Mouse (Mus musculus) liver, embryonic 14.5 days (tissue): Measurements from ENCODE around the gene Hipk2.

Experiments used
- CTCF ChIP-seq: IDR thresholded peaks from 2 replicates; pipeline ENCODE4 v1.5.1; 2016; ENCODE audit warnings: antibody characterized with exemption, low read depth, control low read depth
- EP300 ChIP-seq: IDR thresholded peaks from 2 replicates; pipeline ENCODE4 v1.6.1; 2016; ENCODE audit warnings: antibody characterized with exemption, low read depth

DNA sequence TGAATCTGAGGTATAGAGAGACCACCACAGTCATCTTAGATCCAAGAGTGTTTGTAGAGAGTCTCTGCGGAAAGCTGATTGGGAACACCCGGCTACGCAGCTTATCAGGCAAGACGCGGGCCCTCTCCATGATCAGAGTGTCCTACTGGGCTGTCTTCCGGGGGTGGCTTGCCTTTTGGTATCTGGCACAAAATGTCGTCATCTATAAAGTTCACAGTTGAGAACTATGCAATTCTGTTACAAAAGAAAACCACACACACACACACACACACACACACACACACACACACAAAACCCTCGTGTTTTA lies 45.8 kb upstream of the Hipk2 start:
- TF ChIP-seq CTCF, result no peak
- peak; percentile 52 for TF ChIP-seq EP300
